Mouse (Mus musculus) cerebellum, adult 2 months (tissue): ENCODE measurements around the gene Mid1.

Experiments used
- CTCF ChIP-seq: fragments of 200-500 bp; IDR thresholded peaks from 2 replicates; pipeline ENCODE4 v1.5.1; 2011; ENCODE audit warnings: low read depth, mild to moderate bottlenecking, control low read depth, low read length, moderate library complexity, borderline replicate concordance; ENCODE audit not compliant: insufficient read depth
- POLR2A ChIP-seq: fragments of 200-500 bp; IDR thresholded peaks from 2 replicates; pipeline ENCODE4 v1.6.1; 2011; ENCODE audit warnings: low read length, control low read depth, borderline replicate concordance; ENCODE audit not compliant: insufficient read depth

DNA sequence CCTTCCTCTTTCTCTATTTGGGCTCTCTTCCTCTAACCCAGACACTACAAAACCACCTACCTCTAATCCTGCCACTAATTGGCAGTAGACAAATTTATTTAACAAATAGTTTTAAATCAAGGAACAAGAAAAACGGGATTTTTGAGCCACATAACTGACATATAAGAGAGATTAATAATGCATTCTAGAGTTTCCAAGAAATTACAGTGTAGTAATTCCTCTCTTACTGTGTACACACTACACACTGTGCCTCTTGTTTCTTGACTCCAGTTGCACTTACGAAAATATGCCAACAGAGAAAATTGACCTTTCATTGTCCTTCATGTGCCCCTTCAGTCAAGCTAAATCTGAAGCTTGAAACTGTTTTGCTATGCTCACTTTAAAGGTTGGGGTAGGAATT lies 245.9 kb downstream of the Mid1 start:
- no peak for TF ChIP-seq CTCF
- no peak for TF ChIP-seq POLR2A
